Mouse (Mus musculus) monocyte, adult 59 days (primary cell): ENCODE results near the gene Gm21028. TPM values are rescaled to one million over a fixed set of nuclear protein-coding genes. Genes with fewer than 3 reads are reported as not detected.

Experiments
- total RNA-seq, 2 experiments: library from RNA; stranded (reverse); gene quantifications; one replicate each; pipeline ENCODE4 v1.2.4; 2023

Gm21028 gene
- not detected for total RNA-seq

GRCm38 (mm10) chr7:42578488-42578887 is at the start of gene Gm21028:
Gm21028 (minus strand) TSS chr7:42578588.

GRCm38 (mm10) chr7:42592413-42592812 is 14.0 kb upstream of the Gm21028 start, which contains the start of gene Zfp977:
Zfp977 (minus strand) TSS chr7:42592547.

Other genes with a start within 250 kb of the Gm21028 start
- gene 4933421I07Rik, start 130.5 kb downstream of the Gm21028 start, total RNA-seq, result not detected
- 10 to 100 TPM in 1 of 2 experiments, 1 to 10 TPM in 1; 7.9 to 10.0 TPM for gene Zfp141, start 72.8 kb downstream of the Gm21028 start, total RNA-seq
- gene Zfp977, start 14.0 kb upstream of the Gm21028 start, total RNA-seq, result not detected
- gene Zfp976, start 64.0 kb upstream of the Gm21028 start, total RNA-seq, result under 1 TPM; 0.45 to 0.55 TPM
- gene Zfp975, start 114.2 kb upstream of the Gm21028 start, total RNA-seq, result 1 to 10 TPM; 1.7 to 2.3 TPM
- gene Gm17067, start 148.4 kb upstream of the Gm21028 start, total RNA-seq, result not detected
- not detected for gene Vmn2r62, start 214.9 kb upstream of the Gm21028 start, total RNA-seq